18 mouse cellular contexts compared by ENCODE assay signal in genomic region chr2:144743316-144743715, GRCm38 (mm10).
"Had no signal": no experiment of that assay in that cellular context is flagged by ENCODE, and none has a peak within 500 bp of the region (broad histone marks: within the 10 kb centered on the region; RNA-seq: fewer than 3 reads in every experiment).

No protein-coding gene starts in this region.

- H3K4me1 ChIP-seq: liver, embryonic 13.5 days; liver, embryonic 15.5 days; lung, embryonic 15.5 days; midbrain, embryonic 12.5 days; neural tube, embryonic 12.5 days had no signal

- H3K27me3 ChIP-seq: liver, embryonic 13.5 days; liver, embryonic 15.5 days; lung, embryonic 15.5 days; megakaryocyte, embryonic 14.5 days; midbrain, embryonic 12.5 days; neural tube, embryonic 12.5 days; stomach, embryonic 15.5 days had no signal

- H3K36me3 ChIP-seq: liver, embryonic 13.5 days; liver, embryonic 15.5 days; lung, embryonic 15.5 days; midbrain, embryonic 12.5 days; neural tube, embryonic 12.5 days; stomach, embryonic 15.5 days had no signal

- H3K27ac ChIP-seq: liver, embryonic 13.5 days; liver, embryonic 15.5 days; lung, embryonic 15.5 days; macrophage; midbrain, embryonic 12.5 days; neural tube, embryonic 12.5 days; stomach, embryonic 15.5 days; stomach, postnatal 0 days had no signal

- H3K9me3 ChIP-seq: liver, embryonic 13.5 days; liver, embryonic 15.5 days; lung, embryonic 15.5 days; megakaryocyte, embryonic 14.5 days; midbrain, embryonic 12.5 days; neural tube, embryonic 12.5 days; stomach, embryonic 15.5 days had no signal

- DNase-seq: liver, embryonic 13.5 days; liver, postnatal 0 days; lung, adult 2 months; lung, postnatal 14 days; lung, postnatal 36 days; midbrain, embryonic 14.5 days; right cerebral cortex, postnatal 14 days; thymus, adult 2 months; thymus, postnatal 25 days; thymus, postnatal 4 days had no signal

- H3K4me3 ChIP-seq: liver, embryonic 13.5 days; liver, embryonic 15.5 days; lung, embryonic 15.5 days; megakaryocyte, embryonic 14.5 days; midbrain, embryonic 12.5 days; neural tube, embryonic 12.5 days; stomach, embryonic 15.5 days had no signal
